Mouse (Mus musculus): ENCODE results near the gene Fkbp11.

DNA sequence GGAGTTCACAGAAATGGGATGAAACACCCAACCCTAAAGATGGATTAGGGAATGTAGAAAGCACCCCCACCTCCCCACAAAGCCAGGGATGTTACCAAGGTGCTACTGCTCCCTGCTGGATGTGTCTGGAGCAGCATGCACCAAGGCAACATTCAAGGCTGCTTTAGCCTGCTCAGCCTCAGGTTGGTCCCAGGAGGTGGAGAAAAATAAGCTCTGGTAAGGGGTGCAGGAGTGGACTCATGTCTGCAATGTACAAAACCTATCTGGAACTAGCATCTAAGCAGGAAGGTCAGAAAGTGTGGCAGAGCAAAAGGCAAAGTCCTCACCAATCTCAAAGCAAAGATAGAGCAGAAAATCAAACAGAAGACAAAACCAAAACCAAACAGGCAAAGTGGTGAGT, 9.9 kb upstream of the Fkbp11 start:
- TF ChIP-seq GATA1 (IDR thresholded peaks at IDR 0.05; ENCODE audit: borderline replicate concordance, low read length) (no peak), FLI1 (IDR thresholded peaks at IDR 0.05; ENCODE audit: low read length) (no peak)
